Comparison of ENCODE assay signal across 18 mouse cellular contexts in genomic region chr19:45803408-45803807, GRCm38 (mm10). TPM values are rescaled to one million over a fixed set of nuclear protein-coding genes. Genes with fewer than 3 reads are reported as not detected.
DNase-seq lines count a peak whose midpoint lies in the region; ATAC-seq and TF ChIP-seq lines count a peak whose summit lies in the region.
"Had no signal": no experiment of that assay in that cellular context is flagged by ENCODE, and none has a peak within 500 bp of the region (broad histone marks: within the 10 kb centered on the region; RNA-seq: fewer than 3 reads in every experiment).

No protein-coding gene starts in this region.

- no peak overlapping the region for H3K9ac ChIP-seq in embryonic facial prominence, embryonic 12.5 days
- peak overlapping the region; percentile 45; the same call in 1 of the 2 replicates for H3K9ac ChIP-seq in liver, embryonic 15.5 days
- H3K9ac ChIP-seq in stomach, postnatal 0 days (ENCODE audit: low read length), result no peak overlapping the region
- H3K9ac ChIP-seq: heart, embryonic 12.5 days; limb, embryonic 13.5 days; lung, embryonic 15.5 days had no signal

- no peak for DNase-seq in embryonic facial prominence, embryonic 10.5 days (ENCODE audit: low spot score)
- peak; percentile 42 to 73 for DNase-seq in spleen, postnatal 4 days (ENCODE audit: low spot score in 2 of 2)
- DNase-seq in spleen, postnatal 14 days (ENCODE audit: low spot score in 2 of 2), result no peak
- no peak for DNase-seq in stomach, postnatal 0 days (ENCODE audit: low spot score)
- no peak for DNase-seq in neural tube, embryonic 10.5 days (ENCODE audit: extremely low spot score, low spot score)
- DNase-seq in cerebellum, adult 18-20 months, result no peak
- DNase-seq: adrenal gland, postnatal 14 days; cerebellum, postnatal 14 days; heart, postnatal 14 days; kidney, adult 11 months; lung, postnatal 4 days; right cerebral cortex, postnatal 25 days had no signal

- no peak for TF ChIP-seq CTCF in stomach, postnatal 0 days (IDR thresholded peaks at IDR 0.05; ENCODE audit: low read depth)

- 0 out of 2 replicates have a peak, but pooled peaks cover 2% of the 10 kb centered on the region for H3K27me3 ChIP-seq in embryonic facial prominence, embryonic 12.5 days
- H3K27me3 ChIP-seq in embryonic facial prominence, embryonic 10.5 days (replicated peaks; ENCODE audit: low read depth, poor library complexity, severe bottlenecking), result peaks cover 5% of the 10 kb centered on the region; the same call in 1 of the 2 replicates
- no peaks in the 10 kb centered on the region; the same call in 1 of the 2 replicates for H3K27me3 ChIP-seq in liver, embryonic 15.5 days
- no peaks in the 10 kb centered on the region for H3K27me3 ChIP-seq in stomach, postnatal 0 days (ENCODE audit: control insufficient read depth, insufficient read depth, low read length)
- H3K27me3 ChIP-seq: limb, embryonic 13.5 days; lung, embryonic 15.5 days had no signal

- H3K9me3 ChIP-seq in embryonic facial prominence, embryonic 12.5 days, result no peaks in the 10 kb centered on the region
- no peaks in the 10 kb centered on the region for H3K9me3 ChIP-seq in embryonic facial prominence, embryonic 10.5 days
- no peaks in the 10 kb centered on the region for H3K9me3 ChIP-seq in liver, embryonic 15.5 days (replicated peaks)
- no peaks in the 10 kb centered on the region for H3K9me3 ChIP-seq in stomach, postnatal 0 days (ENCODE audit: control insufficient read depth, low read length)
- H3K9me3 ChIP-seq: heart, embryonic 12.5 days; lung, embryonic 15.5 days had no signal

- no peak for TF ChIP-seq EP300 in stomach, postnatal 0 days (optimal IDR thresholded peaks at IDR 0.05)

- H3K36me3 ChIP-seq in embryonic facial prominence, embryonic 12.5 days, result no peaks in the 10 kb centered on the region
- H3K36me3 ChIP-seq in embryonic facial prominence, embryonic 10.5 days (replicated peaks), result no peaks in the 10 kb centered on the region
- no peaks in the 10 kb centered on the region for H3K36me3 ChIP-seq in liver, embryonic 15.5 days (replicated peaks)
- H3K36me3 ChIP-seq in stomach, postnatal 0 days (ENCODE audit: control insufficient read depth, insufficient read depth, low read length), result no peaks in the 10 kb centered on the region
- H3K36me3 ChIP-seq: heart, embryonic 12.5 days; limb, embryonic 13.5 days; lung, embryonic 15.5 days had no signal

- 0 out of 2 replicates have a peak, but pooled peaks have one; percentile 28 for ATAC-seq in embryonic facial prominence, embryonic 12.5 days (ENCODE audit: insufficient number of reproducible peaks, insufficient read depth, low FRiP score, low TSS enrichment)
- ATAC-seq in liver, embryonic 15.5 days (ENCODE audit: insufficient read depth), result peak; percentile 68
- ATAC-seq in stomach, postnatal 0 days (ENCODE audit: low FRiP score, low TSS enrichment), result peak; percentile 48; the same call in 1 of the 2 replicates

- WGBS in embryonic facial prominence, embryonic 12.5 days, result 34% methylated on average over 4 of the region's 4 CpGs
- 34% methylated on average over 4 of the region's 4 CpGs for WGBS in embryonic facial prominence, embryonic 10.5 days
- WGBS in liver, embryonic 15.5 days (ENCODE audit: insufficient replicate concordance), result 23% methylated on average over 4 of the region's 4 CpGs
- WGBS in stomach, postnatal 0 days, result 27% methylated on average over 4 of the region's 4 CpGs

- H3K27ac ChIP-seq in embryonic facial prominence, embryonic 12.5 days, result no peak overlapping the region
- no peak overlapping the region for H3K27ac ChIP-seq in embryonic facial prominence, embryonic 10.5 days (replicated peaks)
- peak overlapping the region; percentile 79 for H3K27ac ChIP-seq in liver, embryonic 15.5 days (replicated peaks)
- H3K27ac ChIP-seq in stomach, postnatal 0 days (replicated peaks), result no peak overlapping the region
- H3K27ac ChIP-seq: limb, embryonic 13.5 days; lung, embryonic 15.5 days had no signal

- no peak overlapping the region for H3K4me3 ChIP-seq in embryonic facial prominence, embryonic 12.5 days
- H3K4me3 ChIP-seq in embryonic facial prominence, embryonic 10.5 days, result no peak overlapping the region
- peak overlapping the region; percentile 48 for H3K4me3 ChIP-seq in liver, embryonic 15.5 days (replicated peaks)
- H3K4me3 ChIP-seq in stomach, postnatal 0 days (ENCODE audit: low read depth, low read length), result no peak overlapping the region
- H3K4me3 ChIP-seq: heart, embryonic 12.5 days; limb, embryonic 13.5 days; lung, embryonic 15.5 days had no signal

- peaks cover 5% of the 10 kb centered on the region; the same call in 1 of the 2 replicates for H3K4me1 ChIP-seq in embryonic facial prominence, embryonic 12.5 days
- H3K4me1 ChIP-seq in embryonic facial prominence, embryonic 10.5 days, result peaks cover 17% of the 10 kb centered on the region
- peaks cover 40% of the 10 kb centered on the region for H3K4me1 ChIP-seq in liver, embryonic 15.5 days (replicated peaks)
- H3K4me1 ChIP-seq in stomach, postnatal 0 days (replicated peaks; ENCODE audit: control insufficient read depth, insufficient read depth), result no peaks in the 10 kb centered on the region
- H3K4me1 ChIP-seq: limb, embryonic 13.5 days; lung, embryonic 15.5 days had no signal

- H3K4me2 ChIP-seq in embryonic facial prominence, embryonic 12.5 days (replicated peaks), result no peak overlapping the region
- peak overlapping the region; percentile 74 for H3K4me2 ChIP-seq in liver, embryonic 15.5 days
- H3K4me2 ChIP-seq in stomach, postnatal 0 days (replicated peaks; ENCODE audit: low read depth), result no peak overlapping the region
- H3K4me2 ChIP-seq: heart, embryonic 12.5 days; limb, embryonic 13.5 days; lung, embryonic 15.5 days; midbrain, embryonic 11.5 days had no signal

RNA-seq across cellular contexts. Expression of gene Kcnip2, which starts 12.5 kb away (rescaled TPM):
- 1.1 and 1.4 TPM in 2 replicates for polyA plus RNA-seq in embryonic facial prominence, embryonic 12.5 days (2016; fragmentation: Nextera tagmentation; extraction: Ambion mirVana)
- polyA plus RNA-seq in embryonic facial prominence, embryonic 10.5 days (2016; fragmentation: Nextera tagmentation; extraction: Ambion mirVana), result 0.44 and 0.67 TPM in 2 replicates
- polyA plus RNA-seq in liver, embryonic 15.5 days (2015; fragmentation: Nextera tagmentation; extraction: Ambion mirVana), result 2.4 and 2.5 TPM in 2 replicates
- polyA plus RNA-seq in stomach, postnatal 0 days (2015; fragmentation: Nextera tagmentation; extraction: Ambion mirVana), result 2.1 and 2.2 TPM in 2 replicates

RNA-seq across cellular contexts. Expression of gene Mgea5, which starts 19.8 kb away (rescaled TPM):
- polyA plus RNA-seq in embryonic facial prominence, embryonic 12.5 days (2016; fragmentation: Nextera tagmentation; extraction: Ambion mirVana), result 85.8 and 91.9 TPM in 2 replicates
- 61.3 and 62.3 TPM in 2 replicates for polyA plus RNA-seq in embryonic facial prominence, embryonic 10.5 days (2016; fragmentation: Nextera tagmentation; extraction: Ambion mirVana)
- polyA plus RNA-seq in liver, embryonic 15.5 days (2015; fragmentation: Nextera tagmentation; extraction: Ambion mirVana), result 16.9 and 20.2 TPM in 2 replicates
- polyA plus RNA-seq in stomach, postnatal 0 days (2015; fragmentation: Nextera tagmentation; extraction: Ambion mirVana), result 16.5 and 19.0 TPM in 2 replicates

RNA-seq across cellular contexts. Expression of gene Npm3, which starts 54.0 kb away (rescaled TPM):
- 13.2 and 15.0 TPM in 2 replicates for polyA plus RNA-seq in embryonic facial prominence, embryonic 12.5 days (2016; fragmentation: Nextera tagmentation; extraction: Ambion mirVana)
- 12.0 and 12.4 TPM in 2 replicates for polyA plus RNA-seq in embryonic facial prominence, embryonic 10.5 days (2016; fragmentation: Nextera tagmentation; extraction: Ambion mirVana)
- 5.8 and 6.4 TPM in 2 replicates for polyA plus RNA-seq in liver, embryonic 15.5 days (2015; fragmentation: Nextera tagmentation; extraction: Ambion mirVana)
- 9.9 and 10.9 TPM in 2 replicates for polyA plus RNA-seq in stomach, postnatal 0 days (2015; fragmentation: Nextera tagmentation; extraction: Ambion mirVana)

Comparison
In these comparisons a context has a peak if more than half of its experiments do, and no peak if none do; other contexts are left out.
1. DNase-seq: peak in spleen, postnatal 4 days (2 of 2); none in embryonic facial prominence, embryonic 10.5 days (single experiment), spleen, postnatal 14 days (0 of 2), stomach, postnatal 0 days (single experiment), neural tube, embryonic 10.5 days (single experiment) and cerebellum, adult 18-20 months (0 of 2).
2. Peak in every context shown above with its lines, with median percentiles within 50 percentile points of each other: ATAC-seq.